Mouse (Mus musculus) embryo, embryonic 11.5 days (tissue): ENCODE measurements around the gene Gramd1b.

Source experiments
- DNase-seq: peaks from one replicate; pipeline ENCODE4 v3.0.0-alpha.2; 2012; ENCODE audit warnings: low read depth, low spot score

Gene Gramd1b

GRCm38 (mm10) chr9:40316865-40317660 lies 214.1 kb downstream of the Gramd1b start:
- DNase-seq: no peak

GRCm38 (mm10) chr9:40311813-40312212 lies 219.4 kb downstream of the Gramd1b start:
- no peak for DNase-seq

GRCm38 (mm10) chr9:40309876-40310275 lies 221.3 kb downstream of the Gramd1b start:
- no peak for DNase-seq

GRCm38 (mm10) chr9:40307311-40307710 lies 223.9 kb downstream of the Gramd1b start:
- no peak for DNase-seq

- DNase-seq: no peak
Measured at GRCm38 (mm10) chr9:40304243-40304642, 226.9 kb downstream of the Gramd1b start.

GRCm38 (mm10) chr9:40302375-40302774 lies 228.8 kb downstream of the Gramd1b start:
- DNase-seq: no peak

GRCm38 (mm10) chr9:40301475-40301874 lies 229.7 kb downstream of the Gramd1b start:
- DNase-seq: no peak

GRCm38 (mm10) chr9:40300018-40300989 lies 230.9 kb downstream of the Gramd1b start:
- no peak for DNase-seq

- no peak for DNase-seq
Measured at GRCm38 (mm10) chr9:40299323-40299722, 231.9 kb downstream of the Gramd1b start.

GRCm38 (mm10) chr9:40297969-40298368 lies 233.2 kb downstream of the Gramd1b start:
- DNase-seq: no peak

- DNase-seq: no peak
Measured at GRCm38 (mm10) chr9:40296251-40296650, 234.9 kb downstream of the Gramd1b start.

- DNase-seq: no peak
Measured at GRCm38 (mm10) chr9:40294866-40295265, 236.3 kb downstream of the Gramd1b start.

GRCm38 (mm10) chr9:40294210-40294609 lies 237.0 kb downstream of the Gramd1b start:
- DNase-seq: no peak

GRCm38 (mm10) chr9:40293740-40294139 lies 237.4 kb downstream of the Gramd1b start:
- DNase-seq: no peak

GRCm38 (mm10) chr9:40293286-40293685 lies 237.9 kb downstream of the Gramd1b start:
- DNase-seq: no peak

- no peak for DNase-seq
Measured at GRCm38 (mm10) chr9:40292475-40292874, 238.7 kb downstream of the Gramd1b start.

- DNase-seq: no peak
Measured at GRCm38 (mm10) chr9:40282968-40283367, 248.2 kb downstream of the Gramd1b start.

- no peak for DNase-seq
Measured at GRCm38 (mm10) chr9:40279438-40279837, 251.7 kb downstream of the Gramd1b start.

- DNase-seq: no peak
Measured at GRCm38 (mm10) chr9:40277671-40278070, 253.5 kb downstream of the Gramd1b start.

GRCm38 (mm10) chr9:40275904-40276303 lies 255.3 kb downstream of the Gramd1b start:
- DNase-seq: no peak

GRCm38 (mm10) chr9:40272822-40273221 lies 258.4 kb downstream of the Gramd1b start:
- DNase-seq: no peak

- DNase-seq: no peak
Measured at GRCm38 (mm10) chr9:40271075-40271474, 260.1 kb downstream of the Gramd1b start.
